Mouse (Mus musculus) mature B cell (primary cell): ENCODE results near the gene Il12rb1.

Source experiments
- in situ Hi-C: fragments of 300-500 bp; cut with MboI; formaldehyde crosslinking; loops from 2 replicates; pipeline ENCODE4 v1.14.3; 2019

Gene Il12rb1

DNA sequence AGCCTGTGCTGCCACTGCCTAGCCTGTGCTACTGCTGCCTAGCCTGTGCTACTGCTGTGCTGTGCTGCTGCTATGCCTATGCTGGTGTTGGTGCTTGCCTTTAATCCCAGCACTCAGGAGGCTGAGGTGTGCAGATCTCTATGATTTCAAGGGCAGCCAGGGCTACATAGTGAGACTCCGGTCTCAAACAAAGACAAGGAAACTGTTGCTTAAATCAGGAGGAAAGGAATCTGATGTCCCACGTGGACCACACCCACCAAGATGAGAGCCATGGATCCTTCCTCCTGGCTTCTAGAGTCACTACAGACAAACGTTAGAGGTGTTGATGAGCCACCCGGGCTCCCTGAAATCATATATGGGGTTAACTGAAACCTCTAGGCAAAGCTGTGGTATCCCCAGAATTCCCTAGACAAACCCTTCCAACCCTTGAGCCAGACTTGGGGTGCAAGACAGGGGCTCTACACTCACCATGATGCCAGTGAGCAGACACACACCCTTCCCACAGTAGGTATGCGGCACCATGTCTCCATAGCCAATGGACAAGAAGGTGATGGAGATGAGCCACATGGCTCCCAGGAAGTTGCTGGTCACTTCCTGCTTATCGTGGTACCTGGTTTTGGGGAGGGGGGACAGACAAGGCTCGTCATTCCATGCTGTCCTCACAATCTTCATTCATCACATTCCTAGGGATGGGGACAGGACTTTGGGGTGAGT, 42.0 kb downstream of the Il12rb1 start:
- in situ Hi-C loops = no loop called here

DNA sequence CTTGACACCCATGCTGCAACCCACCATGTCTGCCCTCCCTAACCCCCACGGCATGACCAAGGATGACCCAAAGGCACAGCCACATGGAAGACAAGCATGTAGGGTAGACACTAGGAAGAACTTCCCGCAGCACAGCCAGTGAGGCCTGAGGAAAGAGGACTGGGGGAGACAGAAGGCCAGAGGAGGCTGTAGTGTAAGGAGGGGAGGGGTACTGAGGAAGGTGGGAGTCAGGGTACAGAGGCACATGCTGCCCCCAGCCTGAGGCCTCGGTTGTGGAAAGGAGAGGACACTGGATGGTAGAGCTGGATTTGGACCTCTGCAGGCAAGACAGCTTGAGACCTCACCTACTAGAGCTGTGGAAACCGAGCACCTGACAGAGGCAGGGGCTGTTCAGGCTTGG, 42.7 kb downstream of the Il12rb1 start:
- in situ Hi-C loops = no loop called here

DNA sequence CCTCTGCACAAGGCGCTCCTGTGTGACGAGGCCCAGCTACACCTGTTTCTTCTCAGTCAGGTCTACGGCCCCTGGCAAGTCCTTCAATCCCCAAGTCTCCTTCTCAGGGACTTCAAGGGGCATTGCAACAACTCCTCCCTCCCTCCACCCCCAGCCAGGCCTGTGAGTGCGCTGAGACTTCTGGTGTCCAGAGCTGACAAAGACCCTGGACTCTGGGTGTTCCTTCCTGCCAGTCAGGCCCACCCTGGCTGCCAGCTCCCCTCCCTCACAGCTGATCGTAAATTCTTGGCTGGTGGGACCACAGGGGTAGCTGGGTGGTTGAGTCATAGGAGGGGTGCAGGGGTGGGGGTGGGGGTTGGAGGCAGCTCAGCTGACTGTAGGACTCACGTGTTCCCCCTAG, 43.6 kb downstream of the Il12rb1 start:
- in situ Hi-C loops = no loop called here

DNA sequence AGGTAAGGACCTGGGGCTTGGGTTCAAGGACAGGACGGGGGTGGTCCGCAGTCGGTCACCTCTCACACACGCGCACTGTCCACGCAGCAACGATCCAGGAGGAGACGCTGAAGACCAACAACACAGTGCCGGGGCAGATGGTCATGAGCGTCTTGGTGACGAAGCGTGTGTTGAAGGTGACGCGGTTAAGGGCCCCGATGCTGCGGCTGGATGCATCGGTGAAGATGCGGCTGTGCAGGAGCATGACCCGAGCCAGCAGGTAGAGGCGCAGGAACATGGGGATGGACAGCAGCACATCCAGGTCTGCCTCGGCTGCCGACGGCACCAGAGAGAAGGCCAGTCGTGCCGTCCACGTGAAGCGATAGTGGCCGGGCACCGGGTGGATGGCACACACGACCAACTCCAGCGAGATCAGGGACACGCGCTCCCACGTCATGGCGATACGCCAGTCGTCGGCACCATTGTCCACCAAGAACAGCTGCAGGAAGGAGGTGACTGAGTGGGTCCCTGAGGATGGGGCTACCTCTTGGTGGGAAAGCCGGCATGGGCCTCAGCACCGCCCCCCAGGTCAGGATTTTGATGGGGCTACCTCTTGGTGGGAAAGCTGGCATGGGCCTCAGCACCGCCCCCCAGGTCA, 44.5 kb downstream of the Il12rb1 start:
- in situ Hi-C loops = no loop called here

DNA sequence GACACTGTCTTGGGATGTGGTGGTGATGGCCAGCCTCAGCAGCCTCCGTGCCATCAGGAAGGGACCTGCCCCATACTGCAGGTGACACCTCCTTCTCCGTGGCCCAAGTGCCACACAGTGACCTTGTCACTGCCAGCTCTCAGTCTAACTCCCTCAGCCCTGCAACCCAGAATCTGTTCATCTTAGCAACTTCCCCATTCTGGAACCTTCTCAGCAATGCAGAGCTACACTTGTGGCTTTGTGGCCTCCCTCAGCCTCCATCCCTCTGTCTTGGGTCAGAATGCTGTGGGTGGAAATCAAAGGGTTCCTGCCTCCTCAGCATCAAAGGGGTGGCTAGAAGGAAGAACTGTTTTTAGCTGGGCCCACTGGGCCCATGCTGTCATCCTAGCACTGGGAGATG, 45.6 kb downstream of the Il12rb1 start:
- in situ Hi-C loops = no loop called here

DNA sequence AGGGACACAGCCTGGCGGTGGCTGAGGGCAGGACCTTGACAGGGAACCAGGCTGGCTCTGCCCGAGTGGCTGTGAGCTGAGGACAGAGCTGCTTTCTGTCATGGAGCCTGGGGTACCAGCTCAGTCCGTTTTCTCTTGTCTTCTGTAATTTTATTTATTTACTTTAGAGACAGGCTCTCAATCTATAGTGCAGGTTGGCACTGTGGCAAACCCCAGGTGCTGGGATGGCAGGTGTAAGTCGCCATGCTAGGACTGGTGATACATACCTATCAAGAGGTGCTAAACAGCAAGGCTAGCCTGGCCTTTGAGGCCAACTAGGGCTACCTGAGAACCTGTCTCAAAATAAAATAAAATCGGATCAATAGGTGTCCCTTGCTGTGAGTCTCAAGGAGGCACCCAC, 47.8 kb downstream of the Il12rb1 start:
- in situ Hi-C loops = no loop called here

DNA sequence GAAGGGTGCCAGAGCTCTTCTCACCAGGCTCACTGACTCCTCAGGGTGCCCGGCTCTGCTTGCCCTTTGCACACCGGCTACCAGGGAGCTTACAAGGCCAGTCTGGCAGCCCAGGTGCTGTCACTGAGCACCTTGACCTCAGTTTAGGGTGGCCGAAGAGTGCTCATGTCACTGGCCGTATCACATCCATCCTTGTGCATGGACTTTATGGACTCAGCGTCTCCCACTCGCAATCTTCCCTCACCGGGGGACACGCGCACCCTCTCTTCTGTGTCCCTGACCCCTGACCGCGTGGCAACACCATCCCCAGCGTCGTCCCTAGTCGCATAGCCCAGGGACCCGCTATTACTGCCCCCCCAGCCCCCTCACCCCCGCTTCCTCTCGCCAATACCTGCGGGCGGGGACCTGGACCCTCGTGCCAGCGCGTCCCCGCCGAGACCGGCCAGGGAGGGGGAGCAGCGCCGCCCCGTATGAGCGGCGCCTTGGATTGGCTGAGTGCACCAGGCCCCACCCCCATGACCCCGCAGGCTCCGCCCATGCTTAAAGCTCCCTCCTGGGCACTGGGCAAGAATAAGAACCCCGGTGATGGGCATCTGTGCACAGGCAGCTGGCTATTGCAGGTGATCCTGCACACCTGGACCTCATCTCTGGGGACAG, 48.4 kb downstream of the Il12rb1 start:
- in situ Hi-C loops = no loop called here

DNA sequence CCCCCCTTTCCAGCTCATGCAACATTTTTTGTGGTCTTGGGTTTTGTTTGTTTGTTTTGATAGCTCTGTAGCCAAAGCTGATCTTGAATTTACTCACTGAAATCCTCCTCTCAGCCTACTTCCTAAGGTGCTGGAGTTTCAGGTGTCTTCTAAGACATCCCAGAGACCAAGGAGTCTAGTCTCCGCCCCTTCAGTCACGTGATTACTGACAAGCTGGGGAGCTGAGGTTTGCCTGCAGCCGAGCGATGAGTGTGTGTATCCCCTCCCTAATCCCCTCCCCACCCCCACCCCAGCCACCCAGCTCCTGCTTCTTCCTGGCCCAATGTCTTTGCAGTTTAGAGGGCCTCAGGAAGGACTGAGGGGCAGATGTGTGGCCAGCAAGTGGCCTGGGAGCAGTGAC, 49.3 kb downstream of the Il12rb1 start:
- in situ Hi-C loops = no loop called here

DNA sequence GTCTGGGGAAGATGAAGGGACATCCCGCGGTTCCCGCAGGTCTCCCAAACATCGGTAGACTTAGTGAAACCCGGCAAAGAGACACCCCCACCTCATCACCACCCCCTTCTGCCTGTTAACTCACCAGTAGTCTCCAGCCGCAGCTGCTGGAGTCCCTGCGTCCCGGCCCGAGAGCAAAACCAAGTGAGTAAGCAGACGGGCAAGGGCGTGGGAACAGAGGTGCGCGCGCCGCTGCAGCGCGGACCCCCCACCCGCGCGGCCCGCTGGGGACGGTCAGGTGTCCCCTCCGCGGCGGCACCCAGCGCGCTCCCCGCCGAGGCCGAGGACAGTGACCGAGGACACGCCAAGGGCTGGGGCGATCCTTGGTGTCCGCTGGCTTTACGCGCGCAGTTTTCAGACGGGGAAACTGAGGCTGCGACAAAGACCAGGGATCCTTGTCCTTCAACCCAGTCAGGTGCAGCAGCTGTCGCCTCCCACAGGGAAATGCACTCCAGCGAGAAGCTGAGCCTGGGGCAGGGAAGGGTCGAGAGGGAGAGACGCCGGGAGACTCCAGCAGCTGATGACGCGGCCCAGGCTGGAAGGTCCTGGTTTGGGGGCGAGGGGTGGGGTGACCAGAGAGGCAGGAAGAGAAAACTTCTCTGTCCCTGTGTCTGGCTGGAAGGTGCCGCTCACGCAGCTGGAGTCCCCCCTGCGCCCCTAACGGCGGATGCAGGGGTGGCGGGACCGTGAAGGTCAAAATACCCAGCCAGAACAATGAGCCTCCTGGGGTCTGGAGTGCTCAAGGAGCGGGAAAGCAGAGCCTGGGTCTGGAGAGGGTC, 54.8 kb downstream of the Il12rb1 start, which contains the start of gene Kcnn1:
Gene Kcnn1 (minus strand): TSS at position 435 of the 818 bp plus-strand sequence.
- in situ Hi-C loops = no loop called here

DNA sequence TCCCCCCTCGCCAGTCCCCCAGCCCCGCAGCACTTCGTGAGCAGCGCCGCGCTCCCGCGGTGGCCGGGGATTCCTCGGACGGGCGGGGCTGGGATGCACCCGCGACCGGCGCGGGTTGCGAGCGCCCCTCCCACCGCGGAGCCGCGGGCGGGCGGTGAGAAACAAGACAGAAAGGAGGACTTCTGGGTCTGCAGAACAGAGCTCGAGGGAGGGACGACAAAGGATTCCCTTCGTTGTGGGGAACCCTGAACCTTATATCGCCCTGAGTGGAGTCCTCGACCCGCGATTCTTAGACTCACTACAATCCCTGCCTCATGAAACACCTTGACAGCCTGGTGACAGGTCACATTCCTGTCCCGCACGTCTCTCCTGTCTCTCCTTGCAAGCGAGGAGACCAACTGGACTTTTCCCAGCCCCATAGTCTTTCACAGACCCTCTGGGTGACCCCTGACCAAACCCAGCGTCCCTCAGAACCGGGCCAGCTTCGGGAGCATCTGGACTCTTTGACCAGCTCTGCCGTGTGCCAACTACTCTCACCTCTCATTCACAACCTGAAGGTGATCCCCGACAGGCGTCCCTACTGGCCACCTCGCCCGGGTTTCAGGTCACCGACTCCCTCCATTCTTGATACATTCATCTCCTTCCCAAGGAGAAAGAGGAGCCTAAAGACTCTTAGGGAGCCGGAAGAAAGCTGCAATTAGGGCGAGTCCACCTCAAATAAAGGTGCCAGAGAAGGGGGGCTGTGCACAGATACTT, 55.9 kb downstream of the Il12rb1 start:
- in situ Hi-C loops = no loop called here

DNA sequence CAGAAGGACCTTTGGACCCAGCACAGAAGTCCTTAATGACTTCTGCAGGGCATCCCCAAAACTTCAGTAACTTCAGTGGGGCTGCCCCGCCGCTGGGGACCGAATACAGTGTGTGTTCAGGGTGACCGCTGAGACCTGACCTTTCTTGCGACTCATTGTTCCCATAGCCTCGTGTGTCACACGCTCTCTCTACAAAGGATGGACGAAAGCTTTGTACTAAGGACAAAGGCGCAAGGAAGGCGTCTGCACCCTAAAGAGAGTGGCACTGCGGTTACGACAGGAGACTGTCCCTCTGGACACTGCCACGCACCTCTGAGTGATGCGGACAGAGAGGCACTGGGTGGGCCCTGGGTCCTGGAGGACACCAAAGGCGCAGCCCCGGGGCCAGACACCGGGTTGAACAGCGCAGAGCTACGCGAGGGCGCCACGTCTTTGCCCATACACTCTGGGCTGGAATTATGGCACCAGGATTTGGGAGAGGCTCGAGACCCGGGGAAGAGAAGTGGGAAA, 56.5 kb downstream of the Il12rb1 start:
- in situ Hi-C loops = no loop called here

DNA sequence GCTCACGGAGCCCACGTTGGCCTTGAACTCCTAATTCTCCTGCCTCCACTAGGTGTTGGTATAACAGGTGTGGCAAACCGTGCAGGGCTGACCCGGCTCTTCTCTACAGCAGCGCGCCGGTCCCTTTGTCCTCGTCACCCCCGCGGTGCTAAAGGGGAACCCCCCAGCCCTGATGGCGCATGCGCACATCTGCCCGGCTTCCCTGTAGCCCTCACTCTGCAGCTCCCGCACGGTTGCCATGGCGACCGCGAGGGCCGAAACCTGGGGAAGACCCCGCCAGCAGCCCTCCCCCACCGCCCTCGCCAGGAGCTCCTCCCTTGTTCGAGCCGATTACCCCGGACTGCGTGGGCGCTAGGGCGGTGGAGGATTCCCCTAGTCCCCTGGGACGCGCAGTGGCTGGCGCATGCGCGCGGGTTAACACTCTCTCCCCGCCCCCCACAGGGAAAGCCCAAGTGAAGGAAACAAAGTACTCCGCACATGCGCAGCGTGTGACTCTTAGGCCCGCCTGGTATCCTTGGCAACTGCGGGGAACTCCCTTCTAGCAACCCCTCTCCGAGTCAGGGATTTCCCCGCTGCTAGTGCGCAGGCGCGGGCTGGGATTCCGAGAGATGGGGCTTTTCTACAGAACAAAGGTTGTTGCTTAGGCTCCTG, 57.2 kb downstream of the Il12rb1 start:
- in situ Hi-C loops = no loop called here

DNA sequence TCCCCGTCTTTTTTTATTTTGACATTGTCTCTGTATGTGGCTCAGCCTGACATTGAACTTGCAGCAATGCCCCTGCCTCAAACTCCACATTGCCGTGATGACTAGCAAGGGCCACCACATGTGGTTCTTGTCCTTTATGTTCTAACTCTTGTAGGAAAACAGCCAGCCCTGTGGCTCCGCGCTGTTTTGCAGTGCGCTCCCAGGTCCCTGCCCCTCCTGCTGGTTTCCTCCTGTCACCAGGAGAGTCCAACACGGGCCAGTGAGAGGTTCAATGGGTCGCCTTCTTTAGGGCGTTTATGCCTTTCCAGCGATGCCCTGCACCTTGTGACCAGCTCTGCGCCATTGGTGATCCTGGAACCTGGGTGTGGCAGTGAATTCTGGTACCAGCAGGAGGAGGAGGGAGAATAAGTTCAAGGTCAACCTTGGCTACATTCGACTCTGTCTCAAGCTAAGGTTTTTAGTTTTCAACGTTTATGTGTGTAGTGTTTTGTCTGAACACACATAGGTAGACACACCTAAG, 57.8 kb downstream of the Il12rb1 start:
- in situ Hi-C loops = no loop called here

DNA sequence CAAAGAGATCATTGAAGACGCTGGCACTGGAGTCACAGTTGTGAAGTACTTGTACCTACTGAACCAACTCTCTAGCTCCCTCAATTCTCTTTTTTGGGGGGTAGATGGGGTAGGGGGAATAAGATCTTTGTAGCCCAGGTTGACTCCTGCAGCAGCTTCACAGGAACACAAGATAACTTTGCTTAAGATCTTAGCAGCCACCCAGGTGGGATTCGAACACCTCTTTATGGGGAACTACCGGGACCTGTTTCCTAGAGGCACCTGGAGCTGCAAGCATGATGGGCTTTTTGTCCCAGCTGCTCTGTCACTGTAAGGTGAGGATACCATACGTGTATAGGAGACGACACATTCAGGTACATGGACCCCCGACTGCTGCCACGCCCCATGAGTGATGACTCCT, 58.3 kb downstream of the Il12rb1 start:
- in situ Hi-C loops = no loop called here

DNA sequence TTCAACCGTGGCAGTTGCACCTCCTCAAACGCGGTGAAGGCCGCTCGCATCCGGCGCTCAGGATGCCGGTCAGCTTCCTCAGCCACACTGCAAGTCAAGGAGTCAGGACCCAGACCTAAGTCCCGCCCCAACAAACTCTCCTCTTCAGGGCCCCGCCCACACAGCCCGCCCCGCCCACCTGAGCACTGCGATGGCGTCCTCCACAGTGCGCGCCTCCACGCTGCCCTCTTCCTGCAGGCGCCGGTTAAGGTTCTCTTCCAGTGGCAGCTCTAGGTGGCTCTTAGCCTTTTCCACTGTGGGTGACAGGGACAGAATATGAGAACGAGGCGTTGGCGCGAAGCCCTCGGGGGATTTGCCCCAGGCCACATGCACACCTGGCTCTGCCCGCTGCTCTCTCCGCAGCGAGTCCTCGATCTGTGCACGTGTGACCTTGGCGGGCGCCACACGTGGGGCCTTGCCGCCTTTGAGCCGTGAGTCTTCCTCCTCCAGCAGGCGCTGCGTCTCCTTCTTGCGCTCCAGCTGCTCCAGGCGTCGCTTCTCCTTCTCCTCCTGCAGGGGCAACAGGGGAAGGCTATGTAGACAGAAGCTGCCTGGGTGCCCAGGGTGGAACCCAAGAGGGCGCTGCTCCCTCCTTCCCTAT, 60.4 kb downstream of the Il12rb1 start:
- in situ Hi-C loops = no loop called here

DNA sequence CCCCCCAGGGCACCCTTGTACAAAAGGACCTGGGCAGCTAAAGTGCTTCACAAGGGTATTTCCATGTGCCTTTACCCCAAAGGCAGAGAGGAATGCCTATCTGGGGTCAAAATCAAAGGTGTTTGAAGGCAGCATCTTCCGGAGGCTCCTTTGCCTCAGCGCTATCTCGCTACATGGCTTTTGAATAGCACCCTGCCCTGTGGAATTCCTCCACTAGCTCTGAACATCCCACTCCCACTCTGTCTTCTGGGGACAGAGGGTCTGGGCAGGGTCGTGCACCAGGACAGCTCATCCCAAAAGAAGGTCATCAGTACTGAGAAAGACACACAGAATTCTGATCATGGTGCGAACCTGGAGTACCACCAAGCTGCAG, 60.9 kb downstream of the Il12rb1 start:
- in situ Hi-C loops = no loop called here

DNA sequence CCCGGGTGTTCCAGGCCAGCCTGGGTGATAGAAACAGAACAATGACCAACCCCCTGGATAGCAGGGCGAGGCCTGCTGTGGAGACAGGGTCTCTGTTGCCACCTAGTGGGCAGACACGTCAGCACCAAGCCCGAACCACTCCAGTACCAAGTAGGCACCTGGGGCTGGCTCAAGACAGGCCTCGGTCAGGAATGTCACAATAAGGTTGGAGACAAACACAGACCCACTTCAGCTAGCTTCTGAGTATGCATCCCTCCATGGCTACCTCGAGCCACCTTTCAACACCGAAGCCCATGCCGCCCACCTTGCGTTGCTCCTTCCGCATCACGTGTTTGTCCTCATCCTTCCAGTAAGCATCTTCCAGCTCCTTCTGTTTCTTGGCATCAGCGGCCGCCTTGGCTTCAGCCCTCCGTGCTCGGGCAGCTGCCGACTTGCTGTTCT, 61.4 kb downstream of the Il12rb1 start:
- in situ Hi-C loops = no loop called here
